Mouse (Mus musculus): ENCODE results near the gene Slc51a.
A peak's percentile ranks its signal among the peaks of the same experiment; 100 is the strongest.
"Not testable (repeated sequence)": the region's sequence is repeated elsewhere in the genome, so short reads cannot be mapped to it uniquely, and the experiment has no call there.

Gene Slc51a

GRCm38 (mm10) chr16:32468488-32468887, 19.2 kb downstream of the Slc51a start:
- DNase-seq (ENCODE audit: low spot score in 2 of 2) = no peak

GRCm38 (mm10) chr16:32464908-32465307, 22.8 kb downstream of the Slc51a start:
- DNase-seq (ENCODE audit: low spot score in 2 of 2) = no peak

- no peak for DNase-seq (ENCODE audit: low spot score in 2 of 2)
These were observed 24.3 kb downstream of the Slc51a start for GRCm38 (mm10) chr16:32463426-32463825.

- no peak for DNase-seq (ENCODE audit: low spot score in 2 of 2)
These were observed 24.7 kb downstream of the Slc51a start for GRCm38 (mm10) chr16:32462950-32463349.

- DNase-seq (ENCODE audit: low spot score in 2 of 2) = no peak
These were observed 26.0 kb downstream of the Slc51a start for GRCm38 (mm10) chr16:32461713-32462112.

- no peak for DNase-seq (ENCODE audit: low spot score in 2 of 2)
These were observed 27.2 kb downstream of the Slc51a start for GRCm38 (mm10) chr16:32460518-32460917.

- peak; percentile 23 to 46 for DNase-seq (ENCODE audit: low spot score in 2 of 2)
These were observed 29.9 kb downstream of the Slc51a start for GRCm38 (mm10) chr16:32457589-32458386.

GRCm38 (mm10) chr16:32456761-32457160, 30.9 kb downstream of the Slc51a start:
- DNase-seq (ENCODE audit: low spot score in 2 of 2) = no peak

- no peak for DNase-seq (ENCODE audit: low spot score in 2 of 2)
These were observed 31.6 kb downstream of the Slc51a start for GRCm38 (mm10) chr16:32456086-32456485.

- no peak for DNase-seq (ENCODE audit: low spot score in 2 of 2)
These were observed 33.0 kb downstream of the Slc51a start for GRCm38 (mm10) chr16:32454646-32455045.

- no peak for DNase-seq (ENCODE audit: low spot score in 2 of 2)
These were observed 34.6 kb downstream of the Slc51a start for GRCm38 (mm10) chr16:32453102-32453501.

- DNase-seq (ENCODE audit: low spot score in 2 of 2) = no peak
These were observed 37.5 kb downstream of the Slc51a start for GRCm38 (mm10) chr16:32450133-32450532.

GRCm38 (mm10) chr16:32449665-32450064, 38.0 kb downstream of the Slc51a start:
- DNase-seq (ENCODE audit: low spot score in 2 of 2) = no peak

- no peak for DNase-seq (ENCODE audit: low spot score in 2 of 2)
These were observed 41.0 kb downstream of the Slc51a start for GRCm38 (mm10) chr16:32446563-32447138.

GRCm38 (mm10) chr16:32445558-32445957, 42.1 kb downstream of the Slc51a start:
- DNase-seq (ENCODE audit: low spot score in 2 of 2) = no peak

- DNase-seq (ENCODE audit: low spot score in 2 of 2) = not testable (repeated sequence)
These were observed 43.1 kb downstream of the Slc51a start for GRCm38 (mm10) chr16:32444615-32445014.

- DNase-seq (ENCODE audit: low spot score in 2 of 2) = no peak
These were observed 46.2 kb downstream of the Slc51a start for GRCm38 (mm10) chr16:32441432-32441831.

GRCm38 (mm10) chr16:32437266-32437665, 50.4 kb downstream of the Slc51a start:
- no peak for DNase-seq (ENCODE audit: low spot score in 2 of 2)

GRCm38 (mm10) chr16:32436657-32437056, 51.0 kb downstream of the Slc51a start:
- no peak for DNase-seq (ENCODE audit: low spot score in 2 of 2)

- DNase-seq (ENCODE audit: low spot score in 2 of 2) = no peak
These were observed 53.0 kb downstream of the Slc51a start for GRCm38 (mm10) chr16:32434691-32435090.

- peak; percentile 71 to 74 for DNase-seq (ENCODE audit: low spot score in 2 of 2)
These were observed 53.6 kb downstream of the Slc51a start for GRCm38 (mm10) chr16:32434066-32434465.

GRCm38 (mm10) chr16:32433138-32433537, 54.5 kb downstream of the Slc51a start:
- DNase-seq (ENCODE audit: low spot score in 2 of 2) = no peak

- no peak for DNase-seq (ENCODE audit: low spot score in 2 of 2)
These were observed 55.8 kb downstream of the Slc51a start for GRCm38 (mm10) chr16:32431926-32432325.

All from thymus, postnatal 10 days (tissue).